Mouse (Mus musculus) ES-Bruce4 (cell line): Measurements from ENCODE around the gene Crat.

Experiments used
- CTCF ChIP-seq: IDR thresholded peaks from one replicate; pipeline ENCODE4 v1.8.1; 2011; ENCODE audit warnings: low read depth, low read length
- POLR2A ChIP-seq: IDR thresholded peaks from one replicate; pipeline ENCODE4 v1.8.1; 2011; ENCODE audit warnings: low read length; ENCODE audit not compliant: insufficient read depth

DNA sequence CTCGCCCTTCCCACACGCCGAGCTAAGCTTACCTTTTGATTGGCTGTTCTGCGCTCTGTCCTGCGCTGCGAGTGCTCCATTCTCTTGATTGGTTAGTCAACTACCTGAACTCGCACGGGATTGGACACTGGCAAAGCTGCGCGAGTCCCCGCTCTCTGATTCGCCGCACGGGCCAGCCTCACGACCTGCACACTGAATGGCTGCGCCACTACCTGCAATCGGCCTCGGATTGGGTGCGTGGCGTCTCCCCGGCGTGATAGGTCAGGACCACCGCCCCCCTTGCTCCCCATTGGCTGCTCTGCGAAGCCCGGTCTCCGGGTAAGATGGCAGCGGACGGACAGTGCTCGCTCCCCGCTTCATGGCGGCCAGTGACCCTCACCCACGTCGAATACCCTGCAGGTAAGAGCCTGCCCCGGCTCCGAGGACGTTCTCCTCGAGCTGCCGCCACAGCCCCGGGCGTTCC lies 23.5 kb downstream of the Crat start, which contains the start of gene Dolpp1:
- TF ChIP-seq CTCF (no peak), POLR2A (no peak)
